Mouse (Mus musculus): ENCODE measurements at regions not wholly inside any gene's neighbourhood (a gene's known extent, or its start where the extent isn't known, plus 50 kb on each side); places are given as distances from the start of the nearest gene placed in this dataset.

DNA sequence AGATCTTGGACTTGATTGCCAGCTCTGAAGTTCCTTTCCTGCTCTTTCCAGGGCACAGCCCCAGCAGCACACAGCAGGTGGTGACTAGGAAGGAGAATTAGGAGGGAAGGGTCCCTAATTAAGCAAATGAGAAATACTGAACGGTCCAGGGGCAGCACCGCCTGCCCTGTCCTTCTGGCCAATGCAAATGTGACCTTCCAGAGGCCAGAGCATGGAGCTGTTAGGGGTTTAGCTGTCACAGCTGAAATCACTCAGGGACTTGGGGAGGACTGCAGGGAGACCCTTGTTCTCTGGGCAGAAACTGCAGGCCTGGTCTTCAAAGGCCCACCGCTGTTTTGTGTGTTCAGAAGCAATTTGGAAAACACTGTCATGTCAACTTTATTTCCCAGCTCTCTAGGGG is 400.2 kb upstream of the Got2 start:
- TF ChIP-seq CTCF (IDR thresholded peaks at IDR 0.05) (no peak), EP300 (IDR thresholded peaks at IDR 0.05) (no peak)
